Mouse (Mus musculus) ES-Bruce4 (cell line): Measurements from ENCODE around the gene Rnf181.

Experiments
- CTCF ChIP-seq: IDR thresholded peaks from one replicate; pipeline ENCODE4 v1.8.1; 2011; ENCODE audit warnings: low read depth, low read length
- EP300 ChIP-seq: IDR thresholded peaks from 2 replicates; pipeline ENCODE4 v1.6.1; 2011; ENCODE audit warnings: low read depth, low read length; ENCODE audit not compliant: insufficient read depth

DNA sequence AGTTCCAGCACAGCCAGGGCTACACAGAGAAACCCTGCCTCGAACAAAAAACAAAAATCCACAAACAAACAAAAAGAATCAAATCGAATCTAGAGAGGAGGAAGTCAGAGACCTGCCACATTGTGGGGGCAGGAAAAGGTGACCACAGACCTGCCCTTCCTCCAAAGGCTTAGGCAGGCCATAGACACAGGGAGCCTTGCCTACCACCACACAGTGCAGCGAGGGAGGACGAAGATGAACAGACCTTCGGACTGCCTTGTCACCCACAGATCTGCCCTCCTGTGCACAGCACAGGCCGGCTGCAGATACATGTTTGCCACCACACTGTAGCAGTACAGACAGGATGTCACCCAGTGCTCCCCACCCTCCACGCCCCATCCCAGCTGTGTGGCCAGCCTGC, 43.8 kb upstream of the Rnf181 start:
- TF ChIP-seq EP300 (no peak), CTCF (no peak)
